Mouse (Mus musculus) layer of hippocampus, postnatal 25 days (tissue): ENCODE measurements around the gene Gprin1. TPM values are rescaled to one million over a fixed set of nuclear protein-coding genes. Genes with fewer than 3 reads are reported as not detected.

Source experiments
- DNase-seq, 2 experiments: peaks; one replicate each; pipeline ENCODE4 v3.0.0; 2022; ENCODE audit warnings: mixed read lengths in 2 of 2, low spot score in 1 of 2; ENCODE audit errors: extremely low spot score in 1 of 2
- total RNA-seq, 2 experiments: library from RNA; stranded (reverse); gene quantifications; 2 replicates each; pipeline ENCODE4 v1.2.3; 2021

The Gprin1 gene
- total RNA-seq, 2 experiments from 2014 or later: 149 to 152 TPM

GRCm38 (mm10) chr13:54737488-54738212, 12.0 kb downstream of the Gprin1 start:
- no peak for DNase-seq

- no peak for DNase-seq
These were observed 12.7 kb downstream of the Gprin1 start for GRCm38 (mm10) chr13:54736931-54737330.

- no peak for DNase-seq
These were observed 23.5 kb downstream of the Gprin1 start for GRCm38 (mm10) chr13:54726131-54726530.

- no peak for DNase-seq
These were observed 26.5 kb downstream of the Gprin1 start for GRCm38 (mm10) chr13:54723143-54723542.

- DNase-seq: peak; percentile 46 to 74
These were observed 32.8 kb downstream of the Gprin1 start for GRCm38 (mm10) chr13:54716916-54717315.

- DNase-seq: no peak
These were observed 34.7 kb downstream of the Gprin1 start for GRCm38 (mm10) chr13:54714996-54715395.

GRCm38 (mm10) chr13:54714393-54714792, 35.3 kb downstream of the Gprin1 start:
- DNase-seq: no peak

GRCm38 (mm10) chr13:54710866-54711265, 38.8 kb downstream of the Gprin1 start:
- DNase-seq: no peak

- DNase-seq: no peak
These were observed 44.8 kb downstream of the Gprin1 start for GRCm38 (mm10) chr13:54704890-54705289.

- DNase-seq: no peak
These were observed 47.2 kb downstream of the Gprin1 start for GRCm38 (mm10) chr13:54702507-54702906.

GRCm38 (mm10) chr13:54701243-54701642, 48.4 kb downstream of the Gprin1 start, which contains the start of gene Cdhr2:
TSS of gene Cdhr2 (plus strand) at chr13:54701461.
- no peak for DNase-seq

GRCm38 (mm10) chr13:54695479-54696230, 54.0 kb downstream of the Gprin1 start:
- no peak for DNase-seq

GRCm38 (mm10) chr13:54694348-54695060, 55.2 kb downstream of the Gprin1 start:
- DNase-seq: peak in 1 of 2 experiments; percentile 96

- peak; percentile 95 to 96 for DNase-seq
These were observed 55.9 kb downstream of the Gprin1 start, which contains the start of gene Rnf44 for GRCm38 (mm10) chr13:54693558-54694347. TSS of gene Rnf44 (minus strand) at chr13:54693907.

GRCm38 (mm10) chr13:54692711-54693557, 56.7 kb downstream of the Gprin1 start:
- DNase-seq: no peak

- no peak for DNase-seq
These were observed 57.9 kb downstream of the Gprin1 start for GRCm38 (mm10) chr13:54691737-54692136.

GRCm38 (mm10) chr13:54690151-54690740, 59.4 kb downstream of the Gprin1 start:
- DNase-seq: no peak

- peak; percentile 87 to 91 for DNase-seq
These were observed 61.9 kb downstream of the Gprin1 start for GRCm38 (mm10) chr13:54687575-54688424.
